Mouse (Mus musculus) olfactory bulb, adult 2 months (tissue): ENCODE data around the gene Naaladl1.

Experiments
- CTCF ChIP-seq: fragments of 200-500 bp; IDR thresholded peaks from 2 replicates; pipeline ENCODE4 v1.5.1; 2012; ENCODE audit warnings: low read depth, mild to moderate bottlenecking, low read length, moderate library complexity; ENCODE audit not compliant: insufficient read depth
- POLR2A ChIP-seq: fragments of 200-500 bp; IDR thresholded peaks from 2 replicates; pipeline ENCODE4 v1.6.1; 2012; ENCODE audit warnings: mild to moderate bottlenecking, low read depth, low read length, moderate library complexity; ENCODE audit not compliant: insufficient read depth

DNA sequence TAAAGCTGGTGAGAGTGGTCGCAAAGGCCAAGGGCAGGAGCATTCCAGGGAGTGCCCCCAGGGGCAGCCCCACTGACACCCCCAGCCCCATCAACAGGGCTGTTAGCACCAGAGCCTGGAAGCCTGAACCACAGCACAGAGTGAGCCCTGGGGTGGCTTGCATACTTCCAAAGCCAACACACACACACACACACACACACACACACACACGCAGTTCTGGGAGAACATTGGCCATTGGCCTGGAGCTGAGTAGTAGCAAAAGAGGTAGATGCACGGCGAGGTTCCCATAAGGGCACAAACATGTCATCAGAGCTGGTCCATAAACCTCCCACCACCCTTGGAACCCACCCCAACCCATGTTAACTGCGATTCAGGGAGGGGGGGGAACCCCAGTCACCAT is 39.0 kb upstream of the Naaladl1 start:
- no peak for TF ChIP-seq CTCF
- TF ChIP-seq POLR2A = no peak
